8 mouse cellular contexts compared by ENCODE assay signal in genomic region chr13:51651408-51652064, GRCm38 (mm10). TPM values are rescaled to one million over a fixed set of nuclear protein-coding genes. Genes with fewer than 3 reads are reported as not detected.
DNase-seq lines count a peak whose midpoint lies in the region; ATAC-seq lines count a peak whose summit lies in the region.

TSS of gene Secisbp2 (plus strand) at chr13:51651697.

- peak; percentile 97 for ATAC-seq in hindbrain, embryonic 12.5 days (ENCODE audit: low FRiP score)

- peak within 1 kb of the TSS; percentile 71 for H3K4me3 ChIP-seq in hindbrain, embryonic 12.5 days

- peak within 1 kb of the TSS; percentile 69 for H3K4me2 ChIP-seq in hindbrain, embryonic 12.5 days (replicated peaks)

- H3K36me3 ChIP-seq in hindbrain, embryonic 12.5 days = peaks cover 32% of the 10 kb centered on the region

- H3K4me1 ChIP-seq in hindbrain, embryonic 12.5 days = peaks cover 18% of the 10 kb centered on the region

- peak within 1 kb of the TSS; percentile 89 for H3K27ac ChIP-seq in hindbrain, embryonic 12.5 days

- WGBS in hindbrain, embryonic 12.5 days = under 1% methylated on average over 69 of the region's 69 CpGs

- H3K27me3 ChIP-seq in hindbrain, embryonic 12.5 days = no peaks in the 10 kb centered on the region

- H3K9me3 ChIP-seq in hindbrain, embryonic 12.5 days (replicated peaks) = no peaks in the 10 kb centered on the region

- peak; percentile 95 for DNase-seq in Muller cell, postnatal 12 days (ENCODE audit: inconsistent ontology term)
- peak; percentile 95 for DNase-seq in cerebellum, adult 9-11 months
- DNase-seq in frontal cortex, postnatal 10 days (ENCODE audit: low spot score in 2 of 2) = peak; percentile 88 to 94
- DNase-seq in layer of hippocampus, postnatal 14 days (ENCODE audit: low spot score in 2 of 2) = peak; percentile 96 to 97
- DNase-seq in lung, postnatal 14 days = peak; percentile 94
- peak; percentile 83 for DNase-seq in retina, adult 2 months (ENCODE audit: low read depth, low spot score)
- peak; percentile 93 to 95 for DNase-seq in thymus, postnatal 36 days

- peak within 1 kb of the TSS; percentile 74 for H3K9ac ChIP-seq in hindbrain, embryonic 12.5 days

RNA-seq across cellular contexts. Expression of gene Secisbp2, which starts in this region (rescaled TPM):
- polyA plus RNA-seq in hindbrain, embryonic 12.5 days (2016; fragmentation: Nextera tagmentation; extraction: Ambion mirVana) = 28.9 and 34.4 TPM in 2 replicates
- 10 to 100 TPM; 16.6 to 18.8 TPM for total RNA-seq in layer of hippocampus, postnatal 14 days (2021)

Comparison
In these comparisons a context has a peak if more than half of its experiments do, and no peak if none do; other contexts are left out.
1. Peak in every context shown above with its lines: DNase-seq, ATAC-seq, H3K4me3 ChIP-seq and H3K27ac ChIP-seq.